Mouse (Mus musculus) adrenal gland, adult 18-20 months (tissue): Measurements from ENCODE around the gene Foxl2. TPM values are rescaled to one million over a fixed set of nuclear protein-coding genes. Genes with fewer than 3 reads are reported as not detected.

Experiments
- DNase-seq, 2 experiments: peaks; one replicate each; pipeline ENCODE4 v3.0.0; 2021 to 2022; ENCODE audit warnings: low spot score in 2 of 2
- long read RNA-seq, 2 experiments: library from polyadenylated mRNA; stranded (forward); transcript quantifications; one replicate each; pipeline ENCODE4 v2.0.0; 2021
- total RNA-seq, 2 experiments: library from RNA; stranded (reverse); gene quantifications; 1 replicate in 1 of 2; 2 replicates in 1 of 2; pipeline ENCODE4 v1.2.3; 2021

Foxl2 gene
- under 1 TPM in 1 of 2 experiments, not detected in 1; 0.73 TPM for total RNA-seq
- long read RNA-seq, experiment 1, result 0 reads
- long read RNA-seq, experiment 2, transcript Foxl2-201 (1 exons, 3,256 nt), result major isoform, 25 of 25 reads
- long read RNA-seq, experiment 2, partial matches to known transcripts, result 0 of 25 reads
- long read RNA-seq, experiment 2, other reads (novel, unspliced or antisense), result 0 of 25 reads

- peak; percentile 24 to 25 for DNase-seq
These were observed at the start of gene Foxl2 for GRCm38 (mm10) chr9:98955103-98955715. Foxl2 (plus strand) TSS chr9:98955288.

- no peak for DNase-seq
These were observed 34.2 kb upstream of the Foxl2 start for GRCm38 (mm10) chr9:98920629-98921523.

- DNase-seq, result no peak
These were observed 32.0 kb upstream of the Foxl2 start for GRCm38 (mm10) chr9:98923119-98923518.

- DNase-seq, result no peak
These were observed 30.9 kb upstream of the Foxl2 start for GRCm38 (mm10) chr9:98924183-98924582.

GRCm38 (mm10) chr9:98929496-98929895 is 25.6 kb upstream of the Foxl2 start:
- no peak for DNase-seq

- no peak for DNase-seq
These were observed 22.2 kb upstream of the Foxl2 start for GRCm38 (mm10) chr9:98932931-98933330.

- no peak for DNase-seq
These were observed 19.7 kb upstream of the Foxl2 start for GRCm38 (mm10) chr9:98935190-98935909.

- DNase-seq, result no peak
These were observed 15.8 kb upstream of the Foxl2 start for GRCm38 (mm10) chr9:98939290-98939689.

GRCm38 (mm10) chr9:98952171-98953050 is 2.7 kb upstream of the Foxl2 start:
- DNase-seq, result no peak

- no peak for DNase-seq
These were observed 1.8 kb upstream of the Foxl2 start for GRCm38 (mm10) chr9:98953291-98953690.

GRCm38 (mm10) chr9:98953830-98954229 is 1.3 kb upstream of the Foxl2 start:
- no peak for DNase-seq

- no peak for DNase-seq
These were observed 541 bp upstream of the Foxl2 start for GRCm38 (mm10) chr9:98954391-98955102.

- peak; percentile 29 to 35 for DNase-seq
These were observed 682 bp downstream of the Foxl2 start for GRCm38 (mm10) chr9:98955716-98956224.

- peak; percentile 21 to 29 for DNase-seq
These were observed 1.7 kb downstream of the Foxl2 start for GRCm38 (mm10) chr9:98956591-98957381.

- DNase-seq, result no peak
These were observed 2.8 kb downstream of the Foxl2 start for GRCm38 (mm10) chr9:98957751-98958351.

- DNase-seq, result no peak
These were observed 3.5 kb downstream of the Foxl2 start for GRCm38 (mm10) chr9:98958628-98959027.

GRCm38 (mm10) chr9:98959851-98960250 is 4.8 kb downstream of the Foxl2 start:
- no peak for DNase-seq

GRCm38 (mm10) chr9:98960348-98960747 is 5.3 kb downstream of the Foxl2 start:
- no peak for DNase-seq
